Mouse (Mus musculus): Measurements from ENCODE around the gene Siglece. TPM values are rescaled to one million over a fixed set of nuclear protein-coding genes. Genes with fewer than 3 reads are reported as not detected.
"Not testable (repeated sequence)": the region's sequence is repeated elsewhere in the genome, so short reads cannot be mapped to it uniquely, and the experiment has no call there.

Siglece gene
- total and polyA plus RNA-seq, 3 experiments = 0.23 TPM; not detected in 2

DNA sequence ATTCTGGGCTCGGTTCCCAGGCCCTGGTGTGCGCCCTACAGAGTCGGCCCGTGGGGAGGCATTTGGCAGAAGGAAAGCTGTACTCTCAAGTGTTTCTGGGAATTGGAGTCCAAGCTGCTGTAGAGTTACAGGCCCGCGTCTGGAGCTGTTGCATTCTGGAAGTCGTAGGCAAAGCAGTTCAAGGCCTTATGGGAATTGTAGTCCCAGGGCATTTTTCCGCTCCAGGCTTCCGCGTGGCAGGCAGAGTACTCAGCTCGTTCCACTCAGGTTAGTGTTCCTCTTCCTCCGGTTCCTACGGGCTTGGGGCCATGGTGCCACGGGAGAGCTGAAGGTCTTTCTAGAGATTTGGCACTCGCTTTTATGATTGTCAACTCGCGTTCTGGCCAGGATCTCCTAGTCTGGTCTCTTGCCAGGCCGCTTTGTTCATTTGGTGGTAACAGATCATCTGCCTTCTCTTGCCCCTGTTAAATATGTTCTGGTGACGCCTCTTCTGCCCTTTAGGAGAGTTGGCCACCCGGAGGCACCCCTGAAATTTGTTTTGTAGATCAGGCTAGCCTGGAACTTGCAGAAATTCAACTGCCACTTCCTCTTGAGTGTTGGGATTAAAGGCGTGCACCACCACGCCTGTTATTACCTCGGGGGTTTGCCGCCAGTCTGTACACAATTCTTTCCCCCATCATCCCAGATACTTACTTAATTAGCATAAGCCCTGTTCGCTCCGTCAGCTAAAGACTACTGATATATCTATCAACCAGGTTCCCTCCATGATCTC is 12.0 kb upstream of the Siglece start, which contains the start of gene Ctu1 (continued):
- peak; percentile 76; the same call in 1 of the 2 replicates for TF ChIP-seq MXI1 (IDR thresholded peaks at IDR 0.05; ENCODE audit: low read depth, low read length)
- no peak for TF ChIP-seq CTCF (conservative IDR thresholded peaks at IDR 0.05 in 1 of 2, IDR thresholded peaks at IDR 0.05 in 1 of 2; ENCODE audit: low read depth in 2 of 2, low read length in 2 of 2)
- TF ChIP-seq BHLHE40 (IDR thresholded peaks at IDR 0.05; ENCODE audit: low read depth, low read length) = no peak
- TF ChIP-seq E2F4 (IDR thresholded peaks at IDR 0.05; ENCODE audit: insufficient replicate concordance, low read depth, low read length) = no peak
- no peak for TF ChIP-seq UBTF (IDR thresholded peaks at IDR 0.05; ENCODE audit: low read depth, low read length)
- TF ChIP-seq ETS1 (conservative IDR thresholded peaks at IDR 0.05; ENCODE audit: low read depth, low read length) = no peak
- no peak for TF ChIP-seq RCOR1 (conservative IDR thresholded peaks at IDR 0.05; ENCODE audit: low read depth, low read length)
- no peak for TF ChIP-seq RAD21 (IDR thresholded peaks at IDR 0.05; ENCODE audit: low read depth, low read length)

DNA sequence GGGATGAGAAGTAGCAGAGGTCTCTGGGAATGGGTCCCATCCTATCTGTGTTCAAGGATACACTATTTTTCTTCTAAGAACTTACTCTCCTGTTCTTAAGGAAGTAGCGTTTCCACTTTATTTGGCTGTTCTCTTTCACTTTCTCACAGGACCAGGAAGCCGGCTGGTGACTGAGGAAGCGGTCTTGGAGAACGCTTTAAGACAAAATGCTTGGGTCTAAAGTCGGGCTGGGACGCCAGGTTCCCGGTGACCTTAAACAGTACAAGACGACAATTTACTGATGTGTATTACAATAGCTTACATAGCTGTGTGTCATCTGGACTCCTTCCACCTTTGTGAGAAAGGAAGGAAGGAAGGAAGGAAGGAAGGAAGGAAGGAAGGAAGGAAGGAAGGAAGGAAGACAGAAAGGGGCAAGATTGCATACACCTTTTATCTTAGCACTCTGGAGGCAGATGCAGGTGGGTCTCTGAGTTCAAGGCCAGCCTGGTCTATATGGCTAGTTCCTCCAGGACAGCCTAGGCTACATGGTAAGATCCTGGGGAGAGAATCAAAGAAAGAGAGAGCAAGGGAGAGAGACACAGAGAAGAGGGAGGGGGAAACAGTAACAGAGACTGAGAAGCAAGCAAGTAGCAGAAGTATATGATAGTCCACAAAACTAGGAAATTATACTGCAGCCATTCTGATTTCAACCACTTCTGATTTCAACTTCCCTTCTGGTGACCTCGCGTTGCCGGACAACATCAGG is 11.3 kb upstream of the Siglece start:
- Histone ChIP-seq H3K4me1 (ENCODE audit: control insufficient read depth in 1 of 2, insufficient read depth in 2 of 2) (peaks cover 21 to 42% of the 10 kb centered on the region in 2 experiments; a peak in 3 of 4 replicates), H3K27me3 (replicated peaks) (no peaks in the 10 kb centered on the region), H3K4me3 (replicated peaks in 1 of 3; ENCODE audit: low read depth in 2 of 3, low read length in 2 of 3, poor library complexity in 1 of 3) (peak overlapping the region; percentile 61 to 69 (median 66)), H3K27ac (ENCODE audit: insufficient read depth, low read depth) (no peak overlapping the region), H3K79me2 (replicated peaks; ENCODE audit: control insufficient read depth, extremely low read depth, insufficient read depth, poor library complexity, severe bottlenecking) (no peaks in the 10 kb centered on the region), H3K9me3 (replicated peaks; ENCODE audit: low read length) (peaks cover 2% of the 10 kb centered on the region), H3K4me2 (ENCODE audit: insufficient read depth, low read depth, poor library complexity, severe bottlenecking) (peak overlapping the region; percentile 92), H3K9ac (ENCODE audit: insufficient read depth, low read depth) (peak overlapping the region; percentile 81), H3K36me3 (replicated peaks in 1 of 2; ENCODE audit: control insufficient read depth in 1 of 2, insufficient read depth in 1 of 2, low read length in 1 of 2) (peaks cover 9 to 24% of the 10 kb centered on the region in 2 experiments)
- dilution Hi-C loops (cut with MboI; ENCODE audit: extremely low pct_ligation_motif_present, extremely low pct_unique_long_range_greater_than_20kb, low sequenced_read_pairs) (no loop called here), in situ Hi-C loops (cut with MboI; ENCODE audit: low pct_ligation_motif_present, low pct_unique_long_range_greater_than_20kb, low sequenced_read_pairs) (no loop called here)
- peak; percentile 11; the same call in 1 of the 2 replicates for TF ChIP-seq NELFE (IDR thresholded peaks at IDR 0.05; ENCODE audit: low read depth, low read length)
- no peak for TF ChIP-seq CHD2 (IDR thresholded peaks at IDR 0.05; ENCODE audit: low read length)
- DNase-seq (ENCODE audit: extremely low read depth) = no peak

DNA sequence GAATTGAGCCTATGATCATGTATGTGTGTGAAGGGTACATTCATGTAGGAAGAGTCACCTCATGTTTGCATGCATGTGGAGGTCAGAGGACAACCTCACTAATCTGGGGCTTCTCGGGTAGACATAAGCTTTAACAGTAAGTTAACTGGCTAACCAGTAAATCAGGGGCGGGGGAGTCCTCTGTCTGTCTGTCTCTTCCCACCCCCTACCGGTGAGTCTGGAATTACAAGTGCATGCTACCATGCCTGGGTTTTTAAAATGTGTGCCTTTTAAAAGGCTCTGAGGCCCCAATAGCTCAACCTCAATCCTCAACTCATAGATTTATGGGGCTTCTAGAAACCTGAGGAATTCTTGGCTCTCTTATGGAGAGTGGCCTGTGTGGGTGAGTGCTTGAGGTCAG is 8.6 kb upstream of the Siglece start:
- DNase-seq (ENCODE audit: extremely low read depth) = peak; percentile 55
- no peak overlapping the region for H3K27ac ChIP-seq (ENCODE audit: insufficient read depth, low read depth)

DNA sequence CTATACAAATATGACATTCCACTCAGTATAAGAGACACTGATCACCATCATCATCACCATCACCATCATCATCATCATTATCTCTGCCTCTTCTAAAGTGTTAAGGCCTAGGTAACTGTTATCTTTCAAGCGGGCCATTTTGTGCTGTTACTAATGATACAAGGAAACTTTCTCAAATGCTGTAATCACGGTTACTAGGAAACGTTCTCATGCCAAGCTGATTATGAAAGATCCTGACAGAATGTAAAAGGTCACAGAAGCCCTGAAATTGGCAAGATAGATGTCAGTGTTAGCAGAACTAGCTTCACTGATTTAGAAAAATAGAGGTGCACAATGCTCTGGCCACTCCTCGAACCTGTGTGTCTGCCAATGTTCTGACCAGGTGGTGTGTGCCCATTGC is 7.3 kb upstream of the Siglece start:
- H3K27ac ChIP-seq (ENCODE audit: insufficient read depth, low read depth); in situ Hi-C loops (cut with MboI; ENCODE audit: low pct_ligation_motif_present, low pct_unique_long_range_greater_than_20kb, low sequenced_read_pairs); dilution Hi-C loops (cut with MboI; ENCODE audit: extremely low pct_ligation_motif_present, extremely low pct_unique_long_range_greater_than_20kb, low sequenced_read_pairs); H3K79me2 ChIP-seq (replicated peaks; ENCODE audit: control insufficient read depth, extremely low read depth, insufficient read depth, poor library complexity, severe bottlenecking); DNase-seq (ENCODE audit: extremely low read depth); H3K4me2 ChIP-seq (ENCODE audit: insufficient read depth, low read depth, poor library complexity, severe bottlenecking); H3K4me3 ChIP-seq (replicated peaks in 1 of 3; ENCODE audit: low read depth in 2 of 3, low read length in 2 of 3, poor library complexity in 1 of 3); H3K36me3 ChIP-seq (replicated peaks in 1 of 2; ENCODE audit: control insufficient read depth in 1 of 2, insufficient read depth in 1 of 2, low read length in 1 of 2); H3K9me3 ChIP-seq (replicated peaks; ENCODE audit: low read length); H3K27me3 ChIP-seq (replicated peaks); H3K9ac ChIP-seq (ENCODE audit: insufficient read depth, low read depth): not testable (repeated sequence)
- peaks cover 21 to 32% of the 10 kb centered on the region in 2 experiments; a peak in 3 of 4 replicates for H3K4me1 ChIP-seq (ENCODE audit: control insufficient read depth in 1 of 2, insufficient read depth in 2 of 2)

More for the DNA sequence above, 8.6 kb upstream of the Siglece start:
- Histone ChIP-seq H3K27me3 (replicated peaks) (no peaks in the 10 kb centered on the region), H3K4me1 (ENCODE audit: control insufficient read depth in 1 of 2, insufficient read depth in 2 of 2) (peaks cover 21 to 41% of the 10 kb centered on the region in 2 experiments; a peak in 3 of 4 replicates), H3K9me3 (replicated peaks; ENCODE audit: low read length) (no peaks in the 10 kb centered on the region), H3K4me2 (ENCODE audit: insufficient read depth, low read depth, poor library complexity, severe bottlenecking) (no peak overlapping the region), H3K79me2 (replicated peaks; ENCODE audit: control insufficient read depth, extremely low read depth, insufficient read depth, poor library complexity, severe bottlenecking) (no peaks in the 10 kb centered on the region), H3K36me3 (replicated peaks in 1 of 2; ENCODE audit: control insufficient read depth in 1 of 2, insufficient read depth in 1 of 2, low read length in 1 of 2) (no peaks in the 10 kb centered on the region), H3K4me3 (replicated peaks in 1 of 3; ENCODE audit: low read depth in 2 of 3, low read length in 2 of 3, poor library complexity in 1 of 3) (no peak overlapping the region), H3K9ac (ENCODE audit: insufficient read depth, low read depth) (no peak overlapping the region)
- in situ Hi-C loops (cut with MboI; ENCODE audit: low pct_ligation_motif_present, low pct_unique_long_range_greater_than_20kb, low sequenced_read_pairs) = no loop called here
- dilution Hi-C loops (cut with MboI; ENCODE audit: extremely low pct_ligation_motif_present, extremely low pct_unique_long_range_greater_than_20kb, low sequenced_read_pairs) = no loop called here
- TF ChIP-seq NELFE (IDR thresholded peaks at IDR 0.05; ENCODE audit: low read depth, low read length) = no peak
- peak; percentile 52; the same call in 1 of the 2 replicates for TF ChIP-seq MAZ (IDR thresholded peaks at IDR 0.05; ENCODE audit: low read depth, low read length)
- peak; percentile 20 to 58 for TF ChIP-seq CTCF (conservative IDR thresholded peaks at IDR 0.05 in 1 of 2, IDR thresholded peaks at IDR 0.05 in 1 of 2; ENCODE audit: low read depth in 2 of 2, low read length in 2 of 2)
- TF ChIP-seq RAD21 (IDR thresholded peaks at IDR 0.05; ENCODE audit: low read depth, low read length) = peak; percentile 30
- TF ChIP-seq MXI1 (IDR thresholded peaks at IDR 0.05; ENCODE audit: low read depth, low read length) = no peak
- peak; percentile 30; the same call in 1 of the 2 replicates for TF ChIP-seq SMC3 (IDR thresholded peaks at IDR 0.05; ENCODE audit: low read depth, low read length)

Data from CH12.LX (cell line).